Mouse (Mus musculus): ENCODE measurements around the gene Col5a2.

DNA sequence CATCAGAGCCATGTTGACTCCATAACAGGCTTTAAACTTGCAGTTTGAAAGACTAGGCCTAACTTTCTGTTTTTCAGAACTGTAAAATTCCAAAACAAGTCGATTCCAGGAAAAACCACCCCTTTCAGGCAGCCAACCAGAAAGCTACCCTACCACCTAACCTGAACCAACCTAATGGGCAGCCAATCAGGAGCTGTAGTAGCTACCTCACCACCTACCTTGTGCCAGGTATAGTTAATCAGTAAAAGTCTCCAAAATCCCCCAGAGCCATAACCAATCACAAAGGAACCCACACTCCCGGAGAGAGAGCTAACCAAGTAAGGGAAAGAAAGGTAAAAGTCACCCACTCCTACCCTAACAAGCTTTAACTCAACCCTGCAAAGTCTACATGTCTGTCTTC, 18.4 kb upstream of the Col5a2 start:
- no peak for TF ChIP-seq TBP (conservative IDR thresholded peaks at IDR 0.05; ENCODE audit: low read depth, low read length)
- TF ChIP-seq UBTF (IDR thresholded peaks at IDR 0.05; ENCODE audit: low read depth, low read length), result no peak
- no peak for TF ChIP-seq CTCF (conservative IDR thresholded peaks at IDR 0.05 in 1 of 2, IDR thresholded peaks at IDR 0.05 in 1 of 2; ENCODE audit: low read depth in 2 of 2, low read length in 2 of 2)
- TF ChIP-seq POLR2A (IDR thresholded peaks at IDR 0.05; ENCODE audit: low read depth, low read length), result no peak
- no peak for TF ChIP-seq IRF4 (IDR thresholded peaks at IDR 0.05; ENCODE audit: low read depth, low read length)
- TF ChIP-seq MAFK (IDR thresholded peaks at IDR 0.05; ENCODE audit: insufficient replicate concordance, low read length), result no peak
- no peak for TF ChIP-seq KAT2A (IDR thresholded peaks at IDR 0.05; ENCODE audit: insufficient replicate concordance, low read length)
